Mouse (Mus musculus) G1E (cell line): ENCODE measurements around the gene Cep70.

Source experiments
- CTCF ChIP-seq: IDR thresholded peaks from 2 replicates; pipeline ENCODE4 v1.5.1; 2012; ENCODE audit warnings: low read depth, low read length, inconsistent platforms, mixed read lengths
- GATA1 ChIP-seq: IDR thresholded peaks from 2 replicates; pipeline ENCODE4 v1.6.1; 2012; ENCODE audit warnings: borderline replicate concordance, low read length, inconsistent platforms, mixed read lengths
- GATA2 ChIP-seq: IDR thresholded peaks from 2 replicates; pipeline ENCODE4 v1.6.1; 2012; ENCODE audit warnings: low read depth, low read length, inconsistent platforms, borderline replicate concordance
- POLR2AphosphoS5 ChIP-seq: IDR thresholded peaks from 2 replicates; pipeline ENCODE4 v1.6.1; 2012; ENCODE audit warnings: low read depth, low read length, inconsistent platforms; ENCODE audit not compliant: insufficient replicate concordance

DNA sequence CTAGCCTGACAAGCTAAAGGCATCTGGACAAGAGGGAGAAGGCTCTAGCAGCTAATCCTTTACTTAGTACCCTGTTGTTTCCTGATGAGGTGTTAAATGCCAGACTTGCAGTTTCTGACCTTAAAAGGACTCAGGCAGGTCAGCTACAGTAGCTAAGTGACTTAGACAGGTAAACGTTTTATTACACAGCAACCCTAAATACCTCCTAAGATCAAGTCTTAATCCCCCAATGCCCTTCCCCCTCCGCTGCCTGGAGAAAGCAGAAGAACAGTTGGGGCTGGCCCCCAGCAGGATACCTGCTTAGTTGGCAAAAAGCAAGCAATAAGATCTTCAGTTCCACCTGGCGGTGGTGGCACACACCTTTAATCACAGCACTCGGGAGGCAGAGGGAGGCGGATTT, 15.7 kb downstream of the Cep70 start:
- TF ChIP-seq CTCF (no peak), GATA1 (no peak), GATA2 (no peak), POLR2AphosphoS5 (no peak)
